Mouse (Mus musculus): ENCODE measurements at regions not wholly inside any gene's neighbourhood (a gene's known extent, or its start where the extent isn't known, plus 50 kb on each side); places are given as distances from the start of the nearest gene placed in this dataset.

DNA sequence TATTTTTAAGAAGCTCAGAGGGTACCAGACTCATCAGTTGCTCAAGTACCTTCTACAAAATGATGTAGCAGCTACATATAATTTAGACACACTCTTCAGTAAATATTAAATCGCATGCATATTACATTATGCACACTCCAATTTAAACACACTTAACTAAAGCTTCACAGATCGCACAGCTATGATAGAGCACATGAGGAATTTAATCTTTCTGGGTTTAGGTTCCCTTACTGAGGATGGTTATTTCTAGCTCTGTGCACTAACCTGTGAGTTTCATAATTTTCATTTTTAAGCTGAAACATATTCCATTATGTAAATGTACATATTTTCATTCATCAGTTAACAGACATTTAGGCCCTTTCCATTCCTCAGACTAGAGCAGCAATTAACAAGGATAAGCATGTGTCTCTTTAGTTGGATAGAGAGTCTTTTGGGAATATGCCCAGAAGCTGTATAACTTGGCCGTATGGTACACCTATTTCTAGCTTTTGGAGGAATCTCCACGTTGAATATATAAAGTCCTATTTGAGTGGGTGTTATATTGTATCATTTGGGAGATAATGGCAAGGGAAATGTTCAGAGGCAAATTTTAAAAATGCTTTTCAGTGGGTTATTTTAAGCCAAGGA lies 694.0 kb downstream of the Trib2 start:
- TF ChIP-seq POLR2A (IDR thresholded peaks at IDR 0.05; ENCODE audit: insufficient read depth, low read depth, low read length) (no peak), CTCF (IDR thresholded peaks at IDR 0.05; ENCODE audit: insufficient read depth, low read depth, low read length) (no peak)
